ENCODE assay signal across 8 mouse cellular contexts in the genomic region with DNA sequence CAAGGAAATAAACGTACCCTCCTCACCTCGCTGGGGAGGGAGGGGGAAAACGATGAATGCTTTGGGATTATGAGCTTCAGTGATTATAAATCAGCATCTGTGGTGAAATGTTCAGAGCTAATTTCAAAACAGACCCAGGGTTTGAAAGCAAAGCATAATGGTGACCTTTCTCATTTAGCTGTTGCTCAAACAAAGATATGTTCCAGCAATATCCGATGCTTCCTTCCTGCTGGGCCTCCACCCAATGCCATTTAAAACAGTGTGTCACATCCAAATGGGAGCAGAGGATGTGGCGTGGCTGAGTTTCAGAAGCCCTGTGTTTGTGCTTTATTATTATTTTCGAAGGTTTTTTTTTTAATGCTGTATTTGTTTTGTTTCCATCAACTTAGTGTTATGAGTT. TPM values are rescaled to one million over a fixed set of nuclear protein-coding genes. Genes with fewer than 3 reads are reported as not detected.
A peak's percentile ranks its signal among the peaks of the same experiment; 100 is the strongest.
DNase-seq lines count a peak whose midpoint lies in the region; TF ChIP-seq lines count a peak whose summit lies in the region.

No protein-coding gene starts in this region.

- WGBS in heart, adult 2 months = 44% methylated on average over 6 of the region's 6 CpGs

- no peak overlapping the region for H3K4me3 ChIP-seq in left cerebral cortex, adult 2 months
- H3K4me3 ChIP-seq in heart, adult 2 months = no peak overlapping the region; the same call in 1 of the 2 replicates

- no peaks in the 10 kb centered on the region for H3K79me2 ChIP-seq in heart, adult 2 months (replicated peaks; ENCODE audit: control insufficient read depth, insufficient read depth, low read length)

- H3K27me3 ChIP-seq in heart, adult 2 months (ENCODE audit: control insufficient read depth, insufficient read depth, low read length) = no peaks in the 10 kb centered on the region

- peak overlapping the region; percentile 50; the same call in 1 of the 2 replicates for H3K9ac ChIP-seq in heart, adult 2 months (ENCODE audit: low read depth, low read length)

- no peak for TF ChIP-seq CTCF in left cerebral cortex, adult 2 months (IDR thresholded peaks at IDR 0.05)
- no peak for TF ChIP-seq CTCF in heart, adult 2 months (IDR thresholded peaks at IDR 0.05)

- intact Hi-C loops in left cerebral cortex, adult 2 months (cut with DNase I) = no loop called here
- intact Hi-C loops in left cerebral cortex, postnatal 14 days (cut with DNase I) = no loop called here
- intact Hi-C loops in heart, adult 2 months (cut with DNase I) = loop anchor here (1.0 to 2.0 kb wide), 3 partner anchors 24 to 207 kb away; no protein-coding TSS in a partner anchor
- intact Hi-C loops in left cerebral cortex, postnatal 4 days (cut with DNase I) = no loop called here

- peak; percentile 60; the same call in 1 of the 2 replicates for TF ChIP-seq POLR2A in heart, adult 2 months (IDR thresholded peaks at IDR 0.05; ENCODE audit: insufficient read depth, low read depth, low read length)

- peaks cover 12% of the 10 kb centered on the region for H3K4me1 ChIP-seq in heart, adult 2 months (ENCODE audit: control insufficient read depth, insufficient read depth, low read length)

- H3K27ac ChIP-seq in left cerebral cortex, adult 2 months = peak overlapping the region; percentile 78
- peak overlapping the region; percentile 94 for H3K27ac ChIP-seq in heart, adult 2 months

- DNase-seq in left cerebral cortex, adult 2 months (ENCODE audit: extremely low spot score in 1 of 2, low spot score in 2 of 2) = no peak
- DNase-seq in left cerebral cortex, postnatal 14 days (ENCODE audit: low spot score in 2 of 2) = no peak
- DNase-seq in heart, adult 2 months = peak; percentile 45 to 77
- DNase-seq in kidney, adult 18-20 months = peak; percentile 34
- DNase-seq in lung, postnatal 36 days = peak; percentile 86
- no peak for DNase-seq in left cerebral cortex, adult 9 months (ENCODE audit: low spot score in 2 of 2)
- no peak for DNase-seq in left cerebral cortex, postnatal 4 days
- DNase-seq in layer of hippocampus, postnatal 14 days (ENCODE audit: low spot score in 2 of 2) = no peak

- H3K36me3 ChIP-seq in heart, adult 2 months (ENCODE audit: control insufficient read depth, insufficient read depth, low read length) = peaks cover 12% of the 10 kb centered on the region

- peak; percentile 79 for TF ChIP-seq EP300 in heart, adult 2 months (IDR thresholded peaks at IDR 0.05; ENCODE audit: insufficient read depth, low read depth, low read length)

RNA-seq across cellular contexts. Expression of a gene that starts 37.1 kb away (rescaled TPM):
- total RNA-seq in left cerebral cortex, adult 2 months (2021) = 10 to 100 TPM; 20.5 to 24.4 TPM
- 10 to 100 TPM; 26.3 to 28.2 TPM for total RNA-seq in left cerebral cortex, postnatal 14 days (2021)
- total RNA-seq in heart, adult 2 months (2021) = 10 to 100 TPM; 38.6 to 41.2 TPM
- polyA plus RNA-seq in heart, adult 2 months (2012; rRNA removed) = 30.7 and 57.0 TPM in 2 replicates
- 10 to 100 TPM; 50.7 to 56.0 TPM for total RNA-seq in left cerebral cortex, postnatal 4 days (2021)
- 10 to 100 TPM; 17.5 to 22.6 TPM for total RNA-seq in layer of hippocampus, postnatal 14 days (2021)

Comparison
In these comparisons a context has a peak if more than half of its experiments do, and no peak if none do; other contexts are left out.
1. DNase-seq: peak in heart, adult 2 months (2 of 2), kidney, adult 18-20 months (single experiment) and lung, postnatal 36 days (single experiment); none in left cerebral cortex, adult 2 months (0 of 2), left cerebral cortex, postnatal 14 days (0 of 2), left cerebral cortex, adult 9 months (0 of 2), left cerebral cortex, postnatal 4 days (single experiment) and layer of hippocampus, postnatal 14 days (0 of 2).